Mouse (Mus musculus) olfactory bulb, adult 2 months (tissue): ENCODE measurements at regions not wholly inside any gene's neighbourhood (a gene's known extent, or its start where the extent isn't known, plus 50 kb on each side); places are given as distances from the start of the nearest gene placed in this dataset.

Experiments used
- CTCF ChIP-seq: fragments of 200-500 bp; IDR thresholded peaks from 2 replicates; pipeline ENCODE4 v1.5.1; 2012; ENCODE audit warnings: low read depth, mild to moderate bottlenecking, low read length, moderate library complexity; ENCODE audit not compliant: insufficient read depth
- POLR2A ChIP-seq: fragments of 200-500 bp; IDR thresholded peaks from 2 replicates; pipeline ENCODE4 v1.6.1; 2012; ENCODE audit warnings: mild to moderate bottlenecking, low read depth, low read length, moderate library complexity; ENCODE audit not compliant: insufficient read depth

DNA sequence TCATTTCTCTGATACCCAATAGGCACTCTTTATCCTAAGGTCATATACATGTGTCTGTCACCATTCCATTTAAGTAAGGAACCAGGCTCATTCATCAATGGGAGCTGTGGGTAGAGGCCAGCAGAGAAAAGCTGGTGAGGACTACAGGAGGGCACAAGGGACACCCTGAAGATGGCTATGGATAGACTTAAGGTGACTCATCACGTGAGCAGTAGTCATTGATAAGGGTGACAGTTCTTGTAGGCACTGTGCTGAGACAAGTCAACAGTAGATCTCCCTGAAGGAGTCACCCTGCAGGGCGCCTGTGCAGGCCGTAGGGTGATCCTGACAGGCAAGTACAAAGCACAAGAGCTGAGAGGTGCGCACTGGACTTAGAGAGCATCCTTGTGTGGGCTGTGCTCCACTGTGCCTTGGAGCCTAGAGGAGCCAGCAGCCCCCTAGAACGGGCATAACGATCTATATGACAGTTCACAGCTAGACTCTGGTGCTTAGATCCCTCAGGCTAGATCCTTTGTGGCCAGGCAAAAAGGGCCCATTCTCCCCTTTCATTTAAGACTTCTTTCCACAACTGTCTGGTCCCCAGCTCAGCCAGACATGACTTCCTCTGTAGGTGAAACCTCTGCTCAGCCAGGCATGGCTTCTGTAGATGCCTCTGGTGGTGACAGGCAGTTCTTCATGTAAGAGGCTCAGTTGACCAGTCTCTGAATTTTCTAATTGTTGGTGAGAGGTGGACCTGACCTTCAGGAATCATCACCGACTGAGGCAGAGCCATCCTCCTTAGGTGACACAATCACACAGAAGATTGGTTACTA lies 78.6 kb downstream of the Fam43a start:
- no peak for TF ChIP-seq POLR2A
- TF ChIP-seq CTCF, result no peak
